8 mouse cellular contexts compared by ENCODE assay signal in genomic region chr4:33310840-33311437, GRCm38 (mm10). TPM values are rescaled to one million over a fixed set of nuclear protein-coding genes. Genes with fewer than 3 reads are reported as not detected.
DNase-seq lines count a peak whose midpoint lies in the region; ATAC-seq and TF ChIP-seq lines count a peak whose summit lies in the region.

No protein-coding gene starts in this region.

- intact Hi-C loops in left cerebral cortex, adult 2 months (cut with DNase I) = no loop called here
- intact Hi-C loops in left cerebral cortex, postnatal 25 days (cut with DNase I) = no loop called here

- 17% methylated on average over 12 of the region's 12 CpGs for WGBS in intestine, embryonic 14.5 days
- 22% methylated on average over 12 of the region's 12 CpGs for WGBS in neural tube, embryonic 12.5 days

- peak overlapping the region; percentile 74 for H3K9ac ChIP-seq in intestine, embryonic 14.5 days (ENCODE audit: low read length)
- peak overlapping the region; percentile 79 for H3K9ac ChIP-seq in neural tube, embryonic 12.5 days

- H3K4me3 ChIP-seq in left cerebral cortex, adult 2 months = peak overlapping the region; percentile 80
- H3K4me3 ChIP-seq in cortical plate, adult 2 months (ENCODE audit: insufficient read depth, low read length) = peak overlapping the region; percentile 89
- H3K4me3 ChIP-seq in intestine, embryonic 14.5 days (ENCODE audit: low read depth, low read length) = peak overlapping the region; percentile 75
- peak overlapping the region; percentile 71 for H3K4me3 ChIP-seq in neural tube, embryonic 12.5 days

- peak overlapping the region; percentile 79 for H3K4me2 ChIP-seq in intestine, embryonic 14.5 days (ENCODE audit: low read length)
- H3K4me2 ChIP-seq in neural tube, embryonic 12.5 days (replicated peaks) = peak overlapping the region; percentile 77

- no peaks in the 10 kb centered on the region for H3K9me3 ChIP-seq in intestine, embryonic 14.5 days (ENCODE audit: control insufficient read depth, low read length)
- no peaks in the 10 kb centered on the region for H3K9me3 ChIP-seq in neural tube, embryonic 12.5 days

- TF ChIP-seq CTCF in left cerebral cortex, adult 2 months (IDR thresholded peaks at IDR 0.05) = no peak
- no peak for TF ChIP-seq CTCF in cortical plate, adult 2 months (IDR thresholded peaks at IDR 0.05; ENCODE audit: extremely low read depth, insufficient read depth, low read length)

- no peak overlapping the region; the same call in 1 of the 2 replicates for H3K27ac ChIP-seq in left cerebral cortex, adult 2 months
- no peak overlapping the region for H3K27ac ChIP-seq in cortical plate, adult 2 months (ENCODE audit: insufficient read depth, low read length)
- H3K27ac ChIP-seq in intestine, embryonic 14.5 days (ENCODE audit: low read depth) = 0 out of 2 replicates have a peak overlapping the region, but pooled peaks have one; percentile 57
- no peak overlapping the region for H3K27ac ChIP-seq in neural tube, embryonic 12.5 days

- no peaks in the 10 kb centered on the region for H3K27me3 ChIP-seq in intestine, embryonic 14.5 days (replicated peaks; ENCODE audit: control insufficient read depth, insufficient read depth, low read length)
- H3K27me3 ChIP-seq in neural tube, embryonic 12.5 days (replicated peaks) = no peaks in the 10 kb centered on the region

- no peaks in the 10 kb centered on the region for H3K4me1 ChIP-seq in cortical plate, adult 2 months (ENCODE audit: control insufficient read depth, insufficient read depth, low read length)
- peaks cover 4% of the 10 kb centered on the region; the same call in 1 of the 2 replicates for H3K4me1 ChIP-seq in intestine, embryonic 14.5 days (replicated peaks; ENCODE audit: control insufficient read depth, insufficient read depth, low read length)
- H3K4me1 ChIP-seq in neural tube, embryonic 12.5 days = peaks cover 5% of the 10 kb centered on the region

- TF ChIP-seq POLR2A in cortical plate, adult 2 months (IDR thresholded peaks at IDR 0.05; ENCODE audit: extremely low read depth, insufficient read depth, low read length) = no peak

- H3K36me3 ChIP-seq in intestine, embryonic 14.5 days (ENCODE audit: control insufficient read depth, insufficient read depth, low read length) = no peaks in the 10 kb centered on the region
- no peaks in the 10 kb centered on the region for H3K36me3 ChIP-seq in neural tube, embryonic 12.5 days

- DNase-seq in left cerebral cortex, adult 2 months (ENCODE audit: extremely low spot score in 1 of 2, low spot score in 2 of 2) = no peak
- no peak for DNase-seq in left cerebral cortex, postnatal 25 days (ENCODE audit: low spot score in 2 of 2)
- no peak for DNase-seq in intestine, embryonic 14.5 days (ENCODE audit: low spot score)
- DNase-seq in layer of hippocampus, adult 11-12 months (ENCODE audit: low spot score) = no peak
- no peak for DNase-seq in kidney, postnatal 25 days

- no peak for ATAC-seq in intestine, embryonic 14.5 days (replicated peaks; ENCODE audit: low FRiP score, low TSS enrichment, low read depth)
- ATAC-seq in neural tube, embryonic 12.5 days (ENCODE audit: low FRiP score, low read depth) = no peak; the same call in 1 of the 2 replicates
- no peak for ATAC-seq in inflammation-experienced regulatory T-cells, adult 6 months

RNA-seq across cellular contexts. Expression of gene Rngtt, which starts 0.8 kb away (rescaled TPM):
- 10 to 100 TPM; 27.3 to 29.2 TPM for total RNA-seq in left cerebral cortex, adult 2 months (2021)
- total RNA-seq in left cerebral cortex, postnatal 25 days (2021) = 10 to 100 TPM; 23.2 to 27.1 TPM
- polyA plus RNA-seq in cortical plate, adult 2 months (2012; rRNA removed) = 10.3 and 10.6 TPM in 2 replicates
- 22.6 and 24.0 TPM in 2 replicates for polyA plus RNA-seq in intestine, embryonic 14.5 days (2014; fragmentation: Nextera tagmentation; extraction: Ambion mirVana)
- 31.1 and 32.9 TPM in 2 replicates for polyA plus RNA-seq in neural tube, embryonic 12.5 days (2016; fragmentation: Nextera tagmentation; extraction: Ambion mirVana)
- 10 to 100 TPM; 59.7 to 63.1 (median 61.0) TPM for polyA plus RNA-seq in inflammation-experienced regulatory T-cells, adult 6 months (2017; shearing (Covaris generic))

RNA-seq across cellular contexts. Expression of gene Pnrc1, which starts 21.0 kb away (rescaled TPM):
- 100 to 1,000 TPM; 152 to 156 TPM for total RNA-seq in left cerebral cortex, adult 2 months (2021)
- total RNA-seq in left cerebral cortex, postnatal 25 days (2021) = 100 to 1,000 TPM; 130 to 145 TPM
- polyA plus RNA-seq in cortical plate, adult 2 months (2012; rRNA removed) = 40.7 and 44.5 TPM in 2 replicates
- 88.7 and 91.1 TPM in 2 replicates for polyA plus RNA-seq in intestine, embryonic 14.5 days (2014; fragmentation: Nextera tagmentation; extraction: Ambion mirVana)
- polyA plus RNA-seq in neural tube, embryonic 12.5 days (2016; fragmentation: Nextera tagmentation; extraction: Ambion mirVana) = 110 and 113 TPM in 2 replicates
- polyA plus RNA-seq in inflammation-experienced regulatory T-cells, adult 6 months (2017; shearing (Covaris generic)) = 10 to 100 TPM; 55.0 to 86.9 (median 86.3) TPM
